Mouse (Mus musculus) right cerebral cortex, postnatal 4 days (tissue): ENCODE results near the gene Aven.

Experiments used
- DNase-seq: peaks from one replicate; pipeline ENCODE4 v3.0.0-alpha.2; 2022

Gene Aven

DNA sequence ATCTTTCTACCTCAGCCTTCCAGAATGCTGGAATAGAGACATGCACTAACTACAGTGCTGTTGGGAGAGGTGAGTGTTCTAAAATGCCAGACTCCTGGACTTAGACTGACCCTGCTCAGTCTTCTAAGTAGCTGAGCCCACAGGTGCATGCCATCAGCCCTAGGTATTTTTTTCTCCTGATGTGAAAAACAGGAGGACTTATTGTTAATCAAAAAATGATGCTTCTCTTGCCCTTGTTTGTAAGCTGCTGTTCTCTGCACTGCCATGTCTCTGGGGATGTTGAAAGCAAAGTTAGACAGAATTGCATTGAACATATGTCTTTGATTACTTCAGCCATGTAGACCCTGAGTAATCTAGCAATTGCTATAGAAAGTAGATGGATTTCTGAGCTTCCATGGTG lies 64.7 kb downstream of the Aven start:
- DNase-seq = no peak

DNA sequence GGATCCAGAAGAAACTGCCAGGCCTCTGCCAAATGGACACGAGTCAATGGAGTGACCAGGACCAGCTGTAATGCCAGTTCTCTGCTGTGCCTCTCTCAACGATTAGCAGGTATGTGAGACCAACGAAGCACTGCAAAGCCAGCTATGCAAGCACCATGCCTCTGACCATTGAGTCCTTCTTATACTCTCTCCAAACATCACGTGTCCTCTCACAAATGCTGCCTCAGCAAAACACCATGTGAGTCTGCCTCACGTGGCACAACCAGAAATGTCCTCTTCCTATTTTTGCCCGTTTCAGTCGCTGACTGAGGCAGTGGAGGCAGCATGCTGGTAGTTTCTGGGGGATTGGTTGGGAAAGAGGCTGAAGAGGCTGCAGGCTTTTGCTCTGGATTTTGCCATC lies 68.8 kb downstream of the Aven start:
- DNase-seq = no peak

DNA sequence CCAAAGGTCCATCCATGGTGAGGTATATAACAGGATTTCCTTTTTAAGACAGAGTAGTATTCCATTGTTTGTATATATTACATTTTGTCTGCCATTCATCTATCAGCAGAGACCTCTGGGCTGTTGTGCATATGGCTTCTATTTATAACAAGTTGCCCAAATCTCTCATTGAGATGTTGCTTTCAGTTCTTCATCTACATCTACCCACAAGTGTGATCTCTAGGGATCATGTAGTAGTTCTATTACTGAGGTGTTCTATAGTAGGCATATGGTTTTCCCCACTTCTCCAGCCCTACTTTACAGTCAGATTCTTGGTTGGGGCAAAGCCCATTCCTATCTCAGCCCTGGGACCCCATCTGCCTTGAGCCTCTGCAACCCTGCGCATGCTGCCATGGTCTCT lies 72.3 kb downstream of the Aven start:
- DNase-seq = no peak

DNA sequence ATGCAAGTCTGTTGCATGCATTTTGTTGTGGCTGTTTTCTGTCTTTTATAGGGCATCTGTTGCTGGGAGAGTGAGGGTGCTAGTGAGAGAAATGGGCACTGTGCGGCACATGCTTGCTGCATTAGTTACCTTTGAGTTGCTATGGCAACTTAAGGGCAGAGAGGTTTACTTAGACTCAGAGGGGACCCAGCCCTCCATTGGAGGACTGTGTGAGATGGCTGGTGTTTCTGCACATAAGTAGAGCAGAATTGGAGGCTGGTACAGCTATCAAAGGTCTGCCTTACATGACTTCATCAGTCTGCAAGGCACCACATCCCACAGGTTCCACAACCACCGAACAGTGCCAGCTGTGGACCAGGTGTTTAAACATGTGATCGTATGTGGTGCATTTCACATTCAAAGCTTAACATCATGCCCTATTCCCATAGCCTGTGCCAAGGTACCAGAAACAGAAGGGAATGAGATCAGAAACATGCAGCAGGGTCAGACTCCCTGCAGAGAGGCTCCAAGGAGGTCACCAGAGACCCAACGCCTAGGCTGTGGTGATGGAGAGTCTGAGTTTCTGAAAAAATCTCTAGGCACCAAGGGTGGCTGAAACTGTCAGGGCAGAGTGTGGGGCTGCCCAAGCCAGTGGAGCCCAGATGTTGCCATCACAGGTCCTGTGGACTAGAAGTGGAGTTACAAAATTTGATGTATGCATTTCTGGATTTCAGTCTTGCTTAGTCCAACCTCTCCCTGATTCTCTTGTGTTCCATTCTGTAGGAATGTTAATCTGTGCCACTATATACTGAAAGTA lies 73.7 kb downstream of the Aven start:
- no peak for DNase-seq

DNA sequence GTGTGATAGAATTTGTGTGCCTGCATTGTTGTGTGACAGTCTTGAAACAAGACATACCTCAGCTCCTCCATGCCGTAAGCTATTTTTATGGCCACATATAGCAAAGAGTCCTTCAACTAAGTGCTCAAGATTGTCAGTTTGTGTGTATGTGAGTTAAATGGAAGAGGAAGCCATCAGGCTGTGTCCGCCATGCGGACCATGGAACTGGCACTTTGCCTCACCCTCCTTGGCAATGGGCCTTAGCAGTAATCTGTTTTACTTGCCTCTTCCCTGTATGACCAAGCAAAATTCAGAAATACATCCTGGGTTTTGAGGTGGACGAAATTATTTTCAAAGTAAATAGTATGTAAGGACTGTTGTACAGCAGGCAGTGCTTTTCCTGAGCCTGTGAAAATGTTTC lies 75.0 kb downstream of the Aven start:
- peak; percentile 19 for DNase-seq

DNA sequence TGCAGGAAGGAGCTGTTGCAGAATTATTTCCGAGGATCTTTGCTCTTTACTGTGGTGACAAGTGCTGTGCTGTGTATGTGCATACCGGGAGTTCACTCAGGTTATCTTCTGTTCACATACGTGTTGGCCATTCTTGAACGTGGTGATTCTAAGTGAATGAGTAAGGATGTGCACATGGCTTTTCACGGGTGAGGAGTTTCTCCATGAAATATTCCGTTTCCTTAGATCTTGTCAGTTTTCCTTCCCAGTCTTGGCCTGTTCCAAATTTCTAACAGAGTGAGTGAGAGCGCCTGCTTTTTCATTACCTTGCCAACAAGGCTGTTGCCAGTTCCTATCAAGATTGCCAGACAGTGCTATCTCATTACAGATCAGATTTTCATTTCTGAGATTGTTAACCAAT lies 98.2 kb downstream of the Aven start:
- no peak for DNase-seq

DNA sequence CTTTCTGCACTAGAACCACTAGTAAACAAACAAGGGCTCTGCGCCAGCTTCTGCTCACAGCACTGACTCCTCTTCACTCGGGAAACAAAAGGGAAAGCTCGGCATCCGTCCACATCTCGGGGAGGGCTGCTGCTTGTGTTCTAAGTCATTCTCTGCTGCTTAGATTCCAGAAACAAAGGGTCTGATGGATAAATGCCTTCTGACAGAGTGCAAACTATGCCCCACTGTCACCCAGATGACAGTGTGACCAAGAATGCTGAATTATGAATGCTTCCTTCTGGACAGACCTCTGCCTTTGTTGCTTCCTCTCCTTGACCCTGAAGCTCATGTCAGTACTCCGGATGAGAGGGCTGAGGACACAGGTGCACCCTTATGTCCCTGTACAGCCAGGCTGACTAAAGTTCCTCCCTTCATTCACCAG lies 98.7 kb downstream of the Aven start:
- DNase-seq = peak; percentile 57

DNA sequence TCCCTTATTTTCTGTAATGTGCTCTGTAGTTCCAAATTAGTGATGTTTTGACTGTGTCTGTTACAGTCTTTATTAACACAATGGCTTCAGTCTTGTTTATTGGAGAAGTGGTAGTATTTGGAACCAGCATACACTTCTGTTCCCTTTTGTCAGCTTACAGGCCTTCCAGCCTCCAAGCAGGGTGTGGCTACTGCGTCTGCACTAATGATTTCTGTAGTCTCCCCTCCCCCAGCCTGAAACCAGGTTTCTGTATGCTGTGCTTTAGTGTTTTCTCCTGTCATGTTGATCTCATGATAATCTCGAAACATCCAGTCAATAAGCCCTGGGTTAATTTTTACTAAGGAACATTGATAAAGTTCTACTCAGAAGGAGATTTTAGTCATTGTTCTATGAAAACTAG lies 100.6 kb downstream of the Aven start:
- DNase-seq = no peak

DNA sequence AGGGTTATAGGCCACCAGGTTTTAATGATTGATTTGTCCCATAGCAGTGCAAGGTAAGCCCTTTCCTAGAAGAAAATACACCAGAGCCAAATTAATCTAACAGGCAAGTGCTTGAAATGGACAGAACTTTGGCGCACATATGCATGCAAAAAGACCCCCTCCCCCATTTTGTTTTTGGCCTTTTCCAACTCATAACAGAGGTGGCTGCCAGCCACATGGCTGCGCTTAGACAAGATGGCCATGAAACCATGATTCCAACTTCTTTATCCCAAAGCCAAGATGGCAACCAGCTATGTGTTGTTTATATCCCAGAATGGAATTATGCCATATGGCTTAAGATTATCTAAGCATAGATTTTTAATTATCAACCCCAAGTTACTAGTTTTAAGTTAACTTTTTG lies 101.0 kb downstream of the Aven start:
- DNase-seq = no peak

DNA sequence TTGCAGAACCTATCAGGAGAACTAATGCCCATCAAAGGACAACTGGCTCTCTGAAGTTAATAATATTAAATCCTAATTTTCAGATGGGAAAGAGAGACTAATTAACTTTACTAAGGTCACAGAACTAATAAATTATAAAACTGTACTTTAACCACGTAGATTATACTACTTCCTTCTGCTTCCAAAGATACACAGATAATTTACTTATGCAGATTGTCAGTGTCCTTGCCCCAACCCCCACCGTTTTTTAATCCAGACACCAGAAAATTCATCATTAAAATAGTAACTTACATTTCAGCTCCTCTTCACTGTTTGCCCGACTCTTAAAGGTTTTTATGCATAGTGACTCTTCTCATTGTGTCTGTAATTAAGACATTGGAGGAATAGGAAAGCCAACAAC lies 103.0 kb downstream of the Aven start:
- no peak for DNase-seq

DNA sequence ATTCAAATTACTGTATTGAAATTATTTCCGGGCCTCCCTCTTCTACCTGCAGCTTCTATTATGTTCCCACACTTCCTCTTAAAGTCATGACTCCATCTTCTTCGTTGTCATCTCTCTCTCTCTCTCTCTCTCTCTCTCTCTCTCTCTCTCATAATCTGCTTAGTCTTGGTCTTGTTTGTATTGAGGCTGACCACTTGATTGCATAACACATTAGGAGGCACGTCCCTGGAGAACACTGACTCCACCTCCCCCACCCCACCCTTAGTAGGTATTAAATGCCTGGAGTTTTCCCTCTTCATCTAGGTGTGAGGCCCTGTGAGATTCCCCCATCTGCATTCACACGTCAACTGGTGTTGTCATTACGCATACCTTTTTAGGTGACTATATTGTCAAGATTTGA lies 103.7 kb downstream of the Aven start:
- DNase-seq = no peak

DNA sequence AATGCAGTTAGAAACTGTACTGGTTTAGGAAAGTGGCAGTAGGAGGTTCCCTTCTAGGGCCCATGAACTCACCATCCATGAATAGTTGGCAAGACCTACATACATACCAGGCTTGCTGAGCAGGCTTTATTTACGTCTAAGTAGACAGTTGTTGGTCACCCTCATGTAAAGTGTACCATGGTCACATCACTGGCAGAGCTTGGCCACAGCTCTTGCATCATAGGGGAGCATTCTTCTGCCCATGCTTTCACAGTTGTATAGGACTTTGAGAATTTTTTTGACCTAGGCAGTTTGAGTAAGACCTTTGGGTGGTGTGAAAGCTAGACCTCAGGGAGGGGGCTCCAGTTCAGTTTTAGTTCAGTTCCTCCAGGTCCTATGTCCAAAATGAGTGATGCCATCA lies 104.3 kb downstream of the Aven start:
- no peak for DNase-seq

DNA sequence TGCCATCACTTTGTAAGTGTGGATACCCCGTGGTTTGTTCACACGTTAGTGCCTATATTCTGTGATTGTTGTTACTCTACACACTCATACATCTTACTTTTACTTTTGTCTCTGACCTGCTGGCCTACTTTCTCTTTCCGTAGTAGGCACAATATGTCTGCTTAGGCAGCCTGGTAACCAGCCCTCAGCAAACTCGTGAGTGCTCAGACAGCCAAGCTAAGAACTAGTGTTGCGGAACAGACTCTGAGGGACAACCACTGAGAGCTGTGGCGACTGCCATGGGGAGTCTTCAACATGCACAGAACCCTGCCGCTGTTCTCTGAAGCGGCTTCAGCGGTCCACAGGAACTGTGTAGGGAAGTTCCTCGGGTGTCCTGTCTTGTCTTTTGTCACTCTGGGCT lies 107.5 kb downstream of the Aven start:
- no peak for DNase-seq

DNA sequence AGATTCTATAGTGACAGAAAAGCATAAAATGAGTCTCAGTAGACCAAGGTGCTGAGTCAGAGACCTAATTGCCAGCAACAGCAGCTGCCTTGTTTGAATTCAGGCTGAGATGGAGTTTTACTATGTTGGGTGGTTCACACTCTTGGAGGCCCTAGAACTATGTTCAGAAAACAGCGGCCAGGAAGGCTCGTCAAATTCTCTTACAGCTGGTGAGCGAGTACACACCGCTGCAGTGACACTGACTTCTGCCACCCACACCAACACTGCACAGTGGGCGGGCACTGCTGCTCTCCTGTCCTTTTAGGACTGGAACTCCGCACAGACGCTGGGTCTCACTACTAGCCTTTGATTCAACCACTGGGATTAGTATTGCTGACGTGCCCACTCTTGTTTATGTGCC lies 109.7 kb downstream of the Aven start:
- DNase-seq = no peak

DNA sequence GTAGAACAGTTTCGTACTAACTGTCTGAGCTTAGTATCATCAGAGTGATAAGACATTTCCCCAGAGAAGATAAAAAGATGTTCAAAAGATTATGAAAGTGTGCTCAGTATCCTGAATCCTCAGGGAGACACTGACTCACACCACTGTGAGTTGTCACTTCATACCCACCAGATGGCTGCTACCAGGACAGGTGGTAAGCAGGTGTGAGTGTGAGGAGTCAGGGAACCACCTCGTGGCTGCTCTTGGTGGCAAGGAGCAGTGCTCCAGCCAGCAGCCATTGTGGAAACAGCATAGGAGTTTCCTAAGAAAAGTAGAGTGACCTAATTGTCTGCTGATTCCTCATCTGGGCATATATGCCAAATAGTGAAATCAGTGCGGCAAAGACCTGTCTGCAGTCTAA lies 113.8 kb downstream of the Aven start:
- no peak for DNase-seq

DNA sequence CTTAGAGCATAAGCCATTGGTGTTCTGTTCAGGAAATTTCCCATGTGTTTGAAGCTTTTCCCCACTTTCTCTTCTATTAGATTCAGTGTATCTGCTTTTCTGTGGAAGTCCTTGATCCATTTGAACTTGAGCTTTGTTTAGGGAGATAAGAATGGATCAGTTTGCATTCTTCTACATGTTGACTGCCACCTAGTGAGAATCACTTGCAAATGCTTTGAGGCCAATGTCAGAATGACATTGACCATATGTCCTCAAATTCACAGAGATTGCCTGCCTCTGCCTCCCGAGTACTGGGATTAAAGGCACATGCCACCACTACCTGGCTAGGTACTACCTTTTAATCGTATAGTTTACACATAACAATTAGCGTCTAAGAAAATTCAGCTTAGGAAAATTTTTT lies 119.9 kb downstream of the Aven start:
- no peak for DNase-seq

DNA sequence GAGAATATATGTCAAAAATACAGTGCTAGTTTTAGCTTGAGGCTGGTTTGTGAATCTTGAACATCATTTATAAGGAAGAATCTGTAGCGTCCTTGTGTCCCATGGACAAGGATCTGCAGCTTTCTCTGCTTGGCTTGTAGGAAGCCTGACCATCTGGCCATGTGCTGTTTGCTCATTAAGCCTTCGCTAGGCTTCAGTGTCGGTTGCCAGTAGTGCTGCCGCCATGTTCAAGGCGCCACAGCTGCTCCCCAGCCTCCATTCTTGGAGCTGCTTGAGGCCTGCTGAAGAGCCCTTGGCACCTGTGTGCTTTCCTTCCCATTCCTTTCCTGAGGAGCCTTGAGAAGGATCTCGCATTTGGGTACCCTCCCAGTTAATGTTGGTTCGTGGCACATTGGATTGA lies 121.6 kb downstream of the Aven start:
- DNase-seq = no peak

DNA sequence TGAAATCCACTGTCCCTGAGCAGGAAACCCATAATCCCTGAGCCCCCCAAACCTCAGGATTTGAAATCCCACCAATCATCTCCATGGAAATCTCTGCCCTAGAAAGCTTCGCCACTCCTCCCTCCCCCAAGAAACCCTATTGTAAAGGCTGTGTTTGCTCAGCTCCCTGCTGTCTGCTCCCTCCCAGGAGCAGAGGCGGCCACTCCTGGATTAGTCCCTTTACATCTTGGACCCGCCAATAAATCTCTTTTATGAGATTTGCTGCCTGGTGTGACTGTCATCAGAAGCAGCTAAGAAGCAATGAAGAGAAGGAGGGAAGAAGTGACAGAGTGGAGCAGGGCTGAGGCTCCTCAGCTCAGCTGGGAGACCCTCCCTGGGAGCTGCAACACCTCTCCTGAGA lies 124.4 kb downstream of the Aven start:
- DNase-seq = no peak

DNA sequence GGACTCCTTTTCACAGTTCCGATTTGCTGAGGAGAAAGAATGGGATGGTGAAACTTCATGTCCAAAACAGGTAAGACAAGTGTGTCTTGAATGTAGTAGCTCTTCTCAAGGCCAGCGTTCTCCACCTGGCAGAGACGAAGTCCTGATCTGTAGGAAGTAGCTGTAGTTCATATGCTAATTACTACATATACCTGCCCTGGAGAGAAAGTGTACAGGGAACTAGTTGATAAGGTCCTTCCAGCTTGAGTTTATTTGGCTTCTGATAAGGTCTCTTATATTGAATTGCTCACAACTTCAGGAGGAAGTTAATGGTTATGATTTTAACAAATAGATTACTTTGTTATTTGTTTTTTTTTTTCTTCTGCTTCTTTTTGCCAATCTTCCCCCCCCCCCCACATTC lies 132.4 kb downstream of the Aven start:
- no peak for DNase-seq

DNA sequence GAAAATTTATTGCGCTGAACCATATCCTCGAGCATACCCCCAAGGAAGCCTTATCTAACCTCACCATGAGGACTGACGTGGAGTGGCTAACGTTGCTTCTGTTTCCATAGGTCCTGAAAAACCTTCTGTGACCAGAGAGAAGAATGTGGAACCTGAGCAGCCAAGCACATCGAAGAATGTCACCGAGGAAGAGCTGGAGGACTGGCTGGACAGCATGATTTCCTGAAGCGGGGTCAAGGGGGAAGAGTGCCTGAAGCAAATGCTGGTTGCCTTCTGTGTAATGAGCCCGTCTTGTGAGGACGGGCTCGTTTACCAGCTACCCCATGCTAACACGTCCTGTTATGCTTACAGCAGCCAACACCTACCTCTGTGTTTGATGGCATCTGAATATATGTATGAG lies 137.9 kb downstream of the Aven start:
- DNase-seq = no peak

DNA sequence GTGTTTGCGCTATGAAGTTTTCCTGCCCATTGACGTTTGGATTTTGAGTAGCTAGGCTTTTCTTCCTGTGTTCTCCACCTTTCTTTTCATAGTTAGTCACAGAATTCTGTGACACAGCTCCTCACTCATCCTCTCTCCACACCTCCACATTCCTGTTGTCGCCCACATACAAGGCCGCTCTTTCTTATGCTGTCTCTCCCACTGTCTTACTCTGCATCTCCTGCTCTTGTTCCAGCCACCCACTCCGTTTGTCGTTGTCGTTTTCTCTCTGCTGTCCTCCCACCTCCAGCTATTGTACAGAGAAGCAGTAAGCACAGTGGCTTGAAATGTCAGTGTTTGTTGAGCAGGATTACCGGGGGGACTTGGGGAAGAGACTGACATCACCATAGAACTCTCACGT lies 139.8 kb downstream of the Aven start:
- no peak for DNase-seq

DNA sequence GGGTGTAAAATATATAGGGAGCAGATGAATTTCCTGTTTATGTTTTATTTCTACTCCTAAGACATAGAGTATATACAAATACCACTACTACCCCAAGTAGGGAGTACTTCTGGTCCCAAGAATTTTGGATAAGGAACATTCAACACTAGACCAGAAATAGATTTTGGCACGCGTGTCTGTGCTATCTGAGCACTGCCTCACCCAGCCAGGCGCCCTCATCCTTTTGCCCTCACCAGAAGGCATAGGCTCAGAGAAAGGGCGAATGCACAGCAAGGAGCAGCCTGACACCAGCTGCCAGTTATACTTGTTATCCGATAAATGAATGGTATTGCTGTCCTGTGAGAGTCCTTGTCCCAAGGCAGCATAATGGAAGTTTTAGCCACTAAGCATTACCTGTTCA lies 144.4 kb downstream of the Aven start:
- no peak for DNase-seq

DNA sequence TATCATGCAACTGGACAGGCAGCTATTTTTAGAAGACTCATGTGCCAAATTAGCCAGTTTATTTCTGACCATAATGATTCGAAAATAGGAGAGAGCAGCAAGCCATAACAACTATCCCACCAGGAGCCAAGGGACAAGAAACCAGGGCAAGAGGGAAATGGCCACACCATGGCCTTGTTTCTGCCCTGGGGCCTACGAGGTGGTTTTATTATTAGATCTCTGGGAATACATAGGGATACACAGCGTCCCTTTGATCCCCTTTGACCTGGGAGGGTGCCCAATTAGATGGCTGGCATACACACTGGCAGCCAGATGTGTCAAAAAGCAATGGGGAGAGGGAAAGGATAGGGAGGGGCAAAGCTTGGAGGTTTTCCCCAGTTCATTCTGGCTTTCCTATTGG lies 161.1 kb downstream of the Aven start:
- DNase-seq = no peak

DNA sequence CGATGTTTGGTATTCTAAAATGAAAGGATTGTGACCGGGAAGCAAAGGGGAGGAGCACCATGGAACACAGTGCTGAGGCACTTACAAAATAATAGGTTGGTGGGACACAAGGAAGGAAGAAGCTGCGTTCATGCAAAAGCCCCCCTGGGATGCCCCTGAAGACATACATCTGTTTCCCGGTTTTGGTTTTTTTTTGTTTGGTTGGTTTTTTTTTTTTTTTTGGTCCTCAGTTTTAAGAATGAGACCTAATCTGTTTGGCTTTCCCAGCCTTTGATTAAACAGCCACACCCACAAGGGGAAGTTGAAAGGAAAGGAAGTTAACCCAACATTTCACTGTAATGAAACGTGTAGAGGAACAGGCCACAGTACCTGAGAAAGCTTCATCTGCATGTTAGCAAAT lies 163.4 kb downstream of the Aven start:
- no peak for DNase-seq

DNA sequence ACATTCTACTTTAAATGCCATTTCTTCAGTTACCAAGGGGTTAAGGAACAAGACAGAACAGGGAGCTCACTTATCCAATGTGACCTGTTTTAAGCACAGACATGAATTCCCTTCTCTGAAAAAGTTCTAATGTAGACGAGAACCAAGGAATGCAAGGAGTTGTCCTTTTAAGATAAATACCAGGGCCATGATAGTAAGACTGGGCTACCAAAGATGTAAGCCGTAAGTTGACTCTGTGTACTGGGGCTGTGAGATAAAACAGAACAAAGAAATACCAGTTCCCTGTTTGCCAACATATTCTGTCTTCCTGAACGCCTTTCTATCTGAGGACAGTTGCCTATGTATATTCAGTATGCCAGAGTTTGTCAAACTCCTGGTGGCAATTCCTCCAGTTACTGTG lies 176.7 kb downstream of the Aven start:
- no peak for DNase-seq

DNA sequence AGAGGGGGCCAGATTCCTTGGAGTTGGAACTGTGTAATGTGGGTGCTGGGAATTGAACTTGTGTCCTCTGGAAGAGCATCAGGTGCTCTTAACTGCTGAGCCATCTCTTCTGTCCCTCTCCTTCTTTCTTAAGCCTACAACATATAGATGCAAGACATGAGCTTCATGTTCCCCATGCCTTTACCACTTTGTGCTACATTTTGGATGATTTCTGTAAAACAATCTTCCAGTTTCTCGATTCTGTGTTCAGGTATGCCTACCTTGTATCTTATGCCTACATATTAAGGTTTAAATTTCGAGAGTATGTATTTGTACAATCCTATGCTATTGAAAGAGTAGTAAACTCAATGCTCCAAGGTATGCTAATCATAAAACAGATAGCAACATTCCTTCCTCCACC lies 183.4 kb downstream of the Aven start:
- no peak for DNase-seq
